Mouse (Mus musculus) hindbrain, embryonic 14.5 days (tissue): ENCODE measurements around the gene Pagr1a. TPM values are rescaled to one million over a fixed set of nuclear protein-coding genes. Genes with fewer than 3 reads are reported as not detected.
A peak's percentile ranks its signal among the peaks of the same experiment; 100 is the strongest.

Experiments used
- ATAC-seq: fragments of 200-750 bp; cut with Nextera tagmentation; 2 replicates; pipeline ENCODE4 v1.8.0; 2017; ENCODE audit warnings: moderate number of reproducible peaks, mild to moderate bottlenecking, moderate TSS enrichment, moderate library complexity; ENCODE audit not compliant: low FRiP score
- DNase-seq: peaks from one replicate; pipeline ENCODE4 v3.0.0-alpha.2; 2015; ENCODE audit warnings: low spot score
- H3K27ac ChIP-seq: fragments of 300-500 bp; sonication (generic); 2 replicates; pipeline ENCODE4 v1.5.1; 2014; ENCODE audit warnings: mild to moderate bottlenecking, moderate library complexity
- H3K27me3 ChIP-seq: fragments of 300-500 bp; sonication (generic); 2 replicates; pipeline ENCODE4 v1.6.1; 2014; ENCODE audit warnings: mild to moderate bottlenecking, low read length, mixed read lengths; ENCODE audit not compliant: control insufficient read depth, insufficient read depth
- H3K36me3 ChIP-seq: fragments of 300-500 bp; sonication (generic); replicated peaks from 2 replicates; pipeline ENCODE4 v1.6.1; 2014; ENCODE audit not compliant: control insufficient read depth, insufficient read depth
- H3K4me1 ChIP-seq: fragments of 300-500 bp; sonication (generic); replicated peaks from 2 replicates; pipeline ENCODE4 v1.6.1; 2014; ENCODE audit warnings: antibody characterized with exemption, low read length, mixed read lengths; ENCODE audit not compliant: control insufficient read depth, insufficient read depth
- H3K4me2 ChIP-seq: fragments of 300-500 bp; sonication (generic); replicated peaks from 2 replicates; pipeline ENCODE4 v1.6.1; 2014; ENCODE audit warnings: mild to moderate bottlenecking, moderate library complexity
- H3K4me3 ChIP-seq: fragments of 300-500 bp; sonication (generic); replicated peaks from 2 replicates; pipeline ENCODE4 v1.5.1; 2014; ENCODE audit warnings: mild to moderate bottlenecking, low read length
- H3K9ac ChIP-seq: fragments of 300-500 bp; sonication (generic); 2 replicates; pipeline ENCODE4 v1.6.1; 2014
- H3K9me3 ChIP-seq: fragments of 300-500 bp; sonication (generic); 2 replicates; pipeline ENCODE4 v1.6.1; 2016; ENCODE audit warnings: low read length; ENCODE audit not compliant: control insufficient read depth
- WGBS: fragments of 180-500 bp; shearing (Covaris S2); extraction: QIAGEN DNeasy Blood & Tissue Kit; methylation state at CpG from one replicate; pipeline ENCODE4 v1.1.7; 2014; 5-methylcytosine and 5-hydroxymethylcytosine counted together
- polyA plus RNA-seq: library from polyadenylated mRNA; unstranded; fragments of >200 nt; fragmentation: Nextera tagmentation; extraction: Ambion mirVana; gene quantifications from 2 replicates; pipeline ENCODE4 v1.2.1, GENCODE M21; 2014

Pagr1a gene
- polyA plus RNA-seq, result 31.5 and 38.6 TPM in 2 replicates

GRCm38 (mm10) chr7:127016971-127017949 lies at the start of gene Pagr1a:
Gene Pagr1a (minus strand): TSS chr7:127017352.
- peaks cover 49% of the 10 kb centered on the region for H3K4me1 ChIP-seq
- ATAC-seq (peak; percentile 83), DNase-seq (peak; percentile 100)
- H3K4me3 ChIP-seq, result peak within 1 kb of the TSS; percentile 57
- 3% methylated on average over 39 of the region's 39 CpGs for WGBS
- H3K27ac ChIP-seq, result peak within 1 kb of the TSS; percentile 96
- peak within 1 kb of the TSS; percentile 90 for H3K9ac ChIP-seq
- peak within 1 kb of the TSS; percentile 84 for H3K4me2 ChIP-seq
- peaks cover 43% of the 10 kb centered on the region for H3K36me3 ChIP-seq
- no peaks in the 10 kb centered on the region for H3K27me3 ChIP-seq
- H3K9me3 ChIP-seq, result no peaks in the 10 kb centered on the region

GRCm38 (mm10) chr7:127066317-127066716 lies 49.2 kb upstream of the Pagr1a start:
- no peaks in the 10 kb centered on the region for H3K9me3 ChIP-seq
- no peak overlapping the region for H3K4me3 ChIP-seq
- H3K4me2 ChIP-seq, result no peak overlapping the region
- H3K9ac ChIP-seq, result no peak overlapping the region
- ATAC-seq, result no peak
- H3K27ac ChIP-seq, result no peak overlapping the region
- no peak for DNase-seq
- H3K4me1 ChIP-seq, result no peaks in the 10 kb centered on the region
- H3K27me3 ChIP-seq, result no peaks in the 10 kb centered on the region
- 82% methylated on average over 4 of the region's 4 CpGs for WGBS
- no peaks in the 10 kb centered on the region for H3K36me3 ChIP-seq

- H3K36me3 ChIP-seq, result no peaks in the 10 kb centered on the region
- no peak overlapping the region for H3K9ac ChIP-seq
- WGBS, result 89% methylated on average over 6 of the region's 6 CpGs
- DNase-seq (no peak), ATAC-seq (no peak)
- H3K4me1 ChIP-seq, result no peaks in the 10 kb centered on the region
- H3K27ac ChIP-seq, result no peak overlapping the region
- H3K4me3 ChIP-seq, result no peak overlapping the region
- no peaks in the 10 kb centered on the region for H3K27me3 ChIP-seq
- no peaks in the 10 kb centered on the region for H3K9me3 ChIP-seq
- H3K4me2 ChIP-seq, result no peak overlapping the region
Measured at GRCm38 (mm10) chr7:127065538-127065937, 48.4 kb upstream of the Pagr1a start.

GRCm38 (mm10) chr7:127055026-127055585 lies 38.0 kb upstream of the Pagr1a start:
- no peak overlapping the region for H3K27ac ChIP-seq
- no peaks in the 10 kb centered on the region for H3K4me1 ChIP-seq
- H3K4me3 ChIP-seq, result no peak overlapping the region
- 72% methylated on average over 5 of the region's 5 CpGs for WGBS
- ATAC-seq (no peak), DNase-seq (no peak)
- no peaks in the 10 kb centered on the region for H3K27me3 ChIP-seq
- no peak overlapping the region for H3K4me2 ChIP-seq
- no peaks in the 10 kb centered on the region for H3K9me3 ChIP-seq
- no peaks in the 10 kb centered on the region for H3K36me3 ChIP-seq
- H3K9ac ChIP-seq, result no peak overlapping the region

- Histone ChIP-seq H3K4me3 (peak within 1 kb of the TSS; percentile 68), H3K36me3 (no peaks in the 10 kb centered on the region), H3K27ac (peak within 1 kb of the TSS; percentile 77), H3K27me3 (no peaks in the 10 kb centered on the region), H3K9ac (peak within 1 kb of the TSS; percentile 67), H3K4me1 (peaks cover 10% of the 10 kb centered on the region; the same call in 1 of the 2 replicates), H3K4me2 (peak within 1 kb of the TSS; percentile 92), H3K9me3 (no peaks in the 10 kb centered on the region)
- WGBS, result under 1% methylated on average over 52 of the region's 53 CpGs
- DNase-seq (peak; percentile 92), ATAC-seq (peak; percentile 84)
Measured at GRCm38 (mm10) chr7:127041851-127042672, 24.9 kb upstream of the Pagr1a start, which contains the start of gene Kif22. Gene Kif22 (minus strand): TSS chr7:127042471.

GRCm38 (mm10) chr7:127031244-127031643 lies 14.1 kb upstream of the Pagr1a start:
- H3K9ac ChIP-seq, result no peak overlapping the region
- no peaks in the 10 kb centered on the region for H3K27me3 ChIP-seq
- no peaks in the 10 kb centered on the region for H3K9me3 ChIP-seq
- H3K4me2 ChIP-seq, result no peak overlapping the region
- no peak overlapping the region for H3K27ac ChIP-seq
- 0 out of 2 replicates have a peak, but pooled peaks cover 10% of the 10 kb centered on the region for H3K36me3 ChIP-seq
- H3K4me1 ChIP-seq, result peaks cover 7% of the 10 kb centered on the region
- H3K4me3 ChIP-seq, result no peak overlapping the region
- no peak for DNase-seq
- ATAC-seq, result no peak
- 86% methylated on average over 1 of the region's 1 CpGs for WGBS

GRCm38 (mm10) chr7:127030172-127030571 lies 13.0 kb upstream of the Pagr1a start:
- H3K9me3 ChIP-seq, result no peaks in the 10 kb centered on the region
- H3K4me1 ChIP-seq, result peaks cover 7% of the 10 kb centered on the region
- no peak overlapping the region for H3K4me2 ChIP-seq
- H3K27me3 ChIP-seq, result no peaks in the 10 kb centered on the region
- H3K4me3 ChIP-seq, result no peak overlapping the region
- H3K9ac ChIP-seq, result no peak overlapping the region
- DNase-seq, result no peak
- ATAC-seq, result no peak
- H3K27ac ChIP-seq, result no peak overlapping the region
- H3K36me3 ChIP-seq, result 0 out of 2 replicates have a peak, but pooled peaks cover 10% of the 10 kb centered on the region
- WGBS, result 100% methylated on average over 1 of the region's 1 CpGs

DNA sequence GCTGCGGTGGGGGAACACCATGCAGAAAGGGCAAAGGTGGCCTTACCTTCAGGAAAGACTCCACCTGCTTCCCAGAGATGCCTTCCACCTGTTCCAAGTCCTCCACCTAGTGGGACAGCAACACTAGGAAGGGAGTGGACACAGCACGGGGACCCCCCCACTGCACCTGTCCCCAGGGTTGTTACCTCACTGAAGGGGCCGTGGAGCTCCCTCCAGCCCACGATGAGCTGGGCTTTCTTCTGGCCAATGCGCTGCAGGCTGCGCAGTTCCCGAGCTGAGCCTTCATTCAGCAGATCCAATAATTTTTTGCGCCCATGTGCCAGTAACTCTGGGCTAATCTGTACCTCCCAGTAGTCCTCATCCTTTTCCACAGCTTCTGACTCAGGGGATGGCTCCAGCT lies 10.7 kb upstream of the Pagr1a start:
- WGBS, result 58% methylated on average over 8 of the region's 8 CpGs
- Histone ChIP-seq H3K9ac (peak overlapping the region; percentile 63), H3K4me3 (peak overlapping the region; percentile 92), H3K36me3 (peaks cover 29% of the 10 kb centered on the region), H3K9me3 (no peaks in the 10 kb centered on the region), H3K4me1 (peaks cover 28% of the 10 kb centered on the region), H3K27ac (peak overlapping the region; percentile 100), H3K4me2 (peak overlapping the region; percentile 90), H3K27me3 (no peaks in the 10 kb centered on the region)
- ATAC-seq, result peak; percentile 3; the same call in 1 of the 2 replicates
- DNase-seq, result no peak
